Mouse (Mus musculus): ENCODE results near the gene Clps.

DNA sequence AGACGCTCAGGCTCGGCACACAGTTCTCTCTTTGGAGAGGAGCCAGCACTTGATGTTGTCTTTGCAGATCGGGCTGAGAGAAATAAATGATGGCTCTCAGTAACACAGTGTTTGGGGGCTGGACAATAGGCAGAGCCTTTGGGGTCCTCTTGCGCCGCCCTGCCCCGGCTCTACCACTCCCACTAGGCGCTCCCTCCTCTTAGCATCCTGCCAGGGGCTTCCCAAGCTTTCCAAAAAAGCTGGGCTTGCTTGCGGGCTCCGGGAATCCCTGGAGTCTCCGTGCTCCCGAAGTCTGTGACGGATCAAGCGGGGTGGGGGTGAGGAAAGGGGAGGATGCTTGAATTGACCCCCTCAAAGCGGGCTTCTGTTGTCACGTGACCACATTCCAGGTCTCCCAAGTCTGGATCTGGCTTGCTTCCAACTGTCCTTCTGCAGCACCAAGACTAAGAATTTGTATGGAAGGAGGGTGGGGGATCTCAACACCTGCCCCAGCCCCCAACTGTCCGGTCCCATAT is 43.1 kb downstream of the Clps start, which contains the start of gene Fkbp5:
- TF ChIP-seq CTCF (IDR thresholded peaks at IDR 0.05; ENCODE audit: borderline replicate concordance, control insufficient read depth, extremely low read depth, insufficient read depth, low read length, poor library complexity), result no peak
- no peak for TF ChIP-seq POLR2A (IDR thresholded peaks at IDR 0.05; ENCODE audit: control insufficient read depth, extremely low read depth, insufficient read depth, low read length, poor library complexity)

All from thymus, adult 2 months (tissue).